Mouse (Mus musculus) brain, embryonic 18.5 days (tissue): ENCODE results near the gene Dhh.

Experiments used
- DNase-seq: peaks from one replicate; pipeline ENCODE4 v3.0.0-alpha.2; 2012; ENCODE audit warnings: low read depth, low spot score

The Dhh gene

DNA sequence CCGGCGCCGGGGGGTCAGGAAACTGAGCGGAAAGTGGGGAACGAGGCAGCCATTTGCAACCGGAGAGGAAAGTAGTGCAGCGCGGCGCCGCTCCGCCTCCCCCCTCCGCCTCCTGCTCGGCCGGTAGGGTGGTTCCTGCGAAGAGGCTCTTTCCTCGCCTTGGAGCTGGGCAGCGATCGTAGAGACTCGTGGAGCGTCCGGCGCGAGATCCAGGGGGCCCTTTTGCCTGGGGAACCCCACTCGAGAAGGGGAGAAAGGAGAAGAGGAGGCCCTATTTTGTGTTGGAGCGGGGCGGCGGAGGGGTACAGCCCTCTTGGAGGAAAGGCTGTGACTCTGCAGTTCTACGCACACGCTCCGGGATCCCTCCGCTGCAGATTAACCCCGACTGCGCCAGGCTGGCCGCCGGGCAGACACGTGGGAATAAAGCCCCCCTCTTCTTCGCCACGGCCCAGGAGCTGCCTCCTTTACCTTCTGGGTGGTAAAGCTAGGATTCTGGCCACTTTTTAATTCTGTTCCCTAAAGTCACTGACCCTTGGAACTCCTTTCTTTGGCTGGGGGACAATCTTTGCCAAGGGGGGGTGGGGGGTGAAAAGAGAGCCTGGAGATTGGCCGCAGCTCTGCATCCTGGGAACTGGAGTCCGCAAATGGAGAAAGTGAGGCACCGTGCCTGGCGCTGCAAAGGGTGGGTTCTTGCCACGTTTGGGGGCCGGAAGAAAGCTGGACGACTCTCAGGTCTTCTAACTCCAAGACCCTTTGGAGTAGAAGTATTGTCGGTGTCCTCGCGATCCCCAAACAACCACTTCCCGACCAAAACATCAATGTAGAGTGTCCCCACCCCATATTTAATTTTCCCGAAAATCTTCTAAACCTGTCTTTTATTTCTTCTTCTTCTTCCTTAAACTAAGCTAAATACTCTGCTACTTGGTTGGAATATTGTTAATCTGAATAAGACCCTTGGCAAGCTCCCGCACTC, 26.1 kb downstream of the Dhh start:
- peak; percentile 95 for DNase-seq

DNA sequence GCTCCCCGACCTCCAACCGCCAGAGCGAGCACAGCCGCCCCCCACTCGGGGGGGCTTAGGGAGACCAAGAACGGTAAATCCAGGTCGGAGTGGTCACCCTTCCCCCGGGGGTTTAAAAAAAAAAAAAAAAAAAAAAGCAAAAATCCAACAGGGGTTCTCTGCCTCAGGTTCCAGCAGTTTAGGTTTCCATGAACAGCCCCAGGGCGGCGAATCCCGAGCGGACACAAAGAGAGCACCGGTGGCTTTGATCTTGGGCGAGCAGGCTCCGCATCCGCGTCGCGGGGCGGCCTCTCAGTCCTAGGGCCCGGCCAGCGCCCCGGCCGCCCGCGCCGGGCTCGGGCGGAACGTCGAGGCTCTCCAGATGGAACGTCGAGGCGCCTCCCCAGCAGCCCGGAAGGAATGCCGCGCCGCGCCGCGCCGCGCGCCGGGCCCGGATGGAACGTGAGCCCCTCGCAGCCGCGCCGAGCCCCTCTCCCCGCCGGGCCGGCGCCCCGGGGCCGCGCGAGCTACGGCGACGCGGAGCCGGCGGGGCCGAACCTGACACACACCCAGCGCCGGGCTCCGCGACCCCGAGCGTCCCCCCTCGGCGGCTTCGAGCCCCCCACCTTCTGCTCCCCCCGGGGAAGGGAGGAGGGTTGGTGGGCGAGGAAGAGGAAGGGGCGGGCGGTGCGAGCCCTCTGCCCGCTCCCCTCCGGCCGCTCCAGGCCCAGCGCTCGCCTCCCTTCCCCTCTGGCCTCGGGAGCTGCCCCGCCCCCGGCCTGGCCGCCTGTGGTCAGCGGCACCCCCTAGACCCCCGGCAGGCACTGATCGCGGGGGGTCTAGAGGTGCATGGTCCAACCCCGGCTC, 27.0 kb downstream of the Dhh start, which contains the start of gene Kmt2d:
Kmt2d (minus strand) TSS at position 135 of the 846 bp plus-strand sequence.
- no peak for DNase-seq

DNA sequence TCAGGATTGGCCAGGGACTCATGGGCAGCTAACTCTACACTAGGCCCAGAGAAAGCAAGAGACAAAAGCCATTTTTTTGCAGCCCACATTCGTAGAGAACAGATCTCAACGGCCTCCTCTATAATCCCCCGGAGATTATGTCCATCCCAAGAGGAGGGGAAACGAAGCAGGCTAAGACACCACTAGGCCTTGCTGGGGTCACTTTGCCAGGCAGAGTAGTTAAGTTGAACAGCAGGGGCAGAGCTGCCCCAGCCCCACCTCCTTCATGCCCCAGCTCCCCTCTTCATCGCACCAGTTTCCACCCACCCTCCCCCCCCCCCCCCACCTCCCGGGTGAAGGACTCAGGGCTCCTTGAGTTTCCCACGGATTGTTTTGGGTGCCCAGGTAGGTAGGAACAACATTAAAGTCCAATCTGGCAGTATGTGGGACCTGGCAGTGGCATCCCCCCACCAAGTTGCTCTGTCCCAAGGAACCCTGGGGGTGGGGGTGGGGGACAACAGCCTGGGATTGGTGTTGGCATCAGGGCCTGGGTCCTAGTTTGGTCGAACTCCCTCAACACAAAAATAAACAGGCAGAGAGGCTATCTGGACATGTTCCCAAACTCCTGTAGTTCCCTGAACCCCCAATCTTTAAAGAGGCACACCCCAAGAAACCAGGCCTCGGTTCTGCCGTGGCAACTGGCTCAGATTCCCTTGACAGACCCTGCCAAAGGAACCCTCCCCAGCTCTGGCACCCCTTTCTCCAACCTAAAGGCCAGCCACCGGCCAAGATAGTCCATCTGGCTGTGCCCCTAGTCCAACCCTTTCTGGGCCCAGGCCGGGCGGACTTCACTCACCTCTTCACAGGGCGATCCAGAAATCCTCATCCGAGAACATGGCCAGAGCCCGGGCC, 27.9 kb downstream of the Dhh start:
- DNase-seq, result no peak

DNA sequence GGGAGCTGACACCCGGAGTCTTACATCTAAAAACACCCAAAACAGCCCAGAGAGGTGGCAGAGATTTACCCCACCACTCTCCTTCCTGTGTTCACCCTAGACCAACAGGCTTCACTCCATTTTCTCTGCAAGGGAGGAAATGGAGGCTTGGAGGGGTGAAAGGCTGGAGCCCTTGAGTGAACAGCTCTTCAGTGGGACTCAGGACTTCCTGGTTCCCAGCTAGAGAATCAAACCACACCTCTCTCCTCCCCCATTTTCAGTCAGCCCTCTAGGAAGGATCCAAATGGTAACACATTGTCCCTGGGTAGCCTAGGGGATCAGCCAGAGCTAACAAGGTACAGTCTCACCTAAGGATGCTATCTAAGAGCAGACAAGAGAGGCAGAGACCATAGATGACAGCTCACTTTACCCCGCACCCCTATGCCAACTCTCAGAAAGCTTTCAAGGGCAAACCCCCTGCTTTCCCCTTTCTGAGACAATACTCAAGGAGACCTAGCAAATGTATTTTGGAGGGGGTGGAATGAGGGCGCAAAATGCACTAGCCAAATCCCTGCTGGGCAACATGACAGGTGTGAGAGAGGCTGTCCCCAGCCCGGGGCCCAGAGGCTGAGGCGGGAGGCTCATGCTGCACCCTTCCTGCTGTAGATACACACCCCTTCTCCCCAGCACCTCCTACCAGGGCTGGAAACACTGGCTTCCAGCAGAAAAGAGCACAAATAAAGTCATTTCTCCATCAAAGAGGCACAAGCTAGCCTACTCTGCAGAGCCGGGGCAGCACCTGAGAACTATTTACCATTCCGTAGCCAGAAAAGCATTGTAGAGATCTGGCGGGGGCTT, 28.8 kb downstream of the Dhh start:
- no peak for DNase-seq

DNA sequence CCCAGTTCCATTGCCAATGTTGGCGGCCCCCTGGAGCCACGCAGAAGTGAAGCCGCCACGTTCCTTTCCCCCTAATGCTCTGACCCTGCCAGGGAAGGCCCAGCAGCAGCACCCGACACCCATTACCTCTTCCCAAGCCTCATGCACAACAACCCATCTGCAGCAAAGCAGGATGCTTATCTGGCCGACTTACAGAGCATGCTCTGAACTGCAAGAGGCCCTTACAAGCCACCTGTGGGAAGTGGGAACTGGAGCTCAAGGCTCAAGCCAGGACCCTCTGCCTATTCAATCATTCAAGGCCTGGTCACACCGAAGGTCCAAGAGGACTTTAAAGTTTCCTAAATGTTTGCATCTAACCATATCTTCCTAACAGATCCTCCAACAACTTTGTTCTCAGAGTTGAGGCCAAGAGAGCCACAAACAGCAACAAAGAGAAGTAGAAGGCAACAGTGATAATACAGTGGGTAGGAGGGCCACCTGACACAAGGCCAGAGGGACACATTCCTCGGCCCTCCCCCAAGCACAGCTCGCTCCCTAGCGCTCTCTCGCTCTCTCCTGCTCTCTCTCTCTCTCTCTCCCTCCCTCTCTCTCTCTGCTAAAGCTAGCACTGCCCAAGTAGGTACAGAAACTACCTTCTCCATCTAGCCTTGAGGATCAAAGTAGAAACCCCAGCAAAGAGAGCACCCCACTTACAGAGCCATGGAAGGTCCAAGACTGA, 29.8 kb downstream of the Dhh start:
- DNase-seq, result no peak

DNA sequence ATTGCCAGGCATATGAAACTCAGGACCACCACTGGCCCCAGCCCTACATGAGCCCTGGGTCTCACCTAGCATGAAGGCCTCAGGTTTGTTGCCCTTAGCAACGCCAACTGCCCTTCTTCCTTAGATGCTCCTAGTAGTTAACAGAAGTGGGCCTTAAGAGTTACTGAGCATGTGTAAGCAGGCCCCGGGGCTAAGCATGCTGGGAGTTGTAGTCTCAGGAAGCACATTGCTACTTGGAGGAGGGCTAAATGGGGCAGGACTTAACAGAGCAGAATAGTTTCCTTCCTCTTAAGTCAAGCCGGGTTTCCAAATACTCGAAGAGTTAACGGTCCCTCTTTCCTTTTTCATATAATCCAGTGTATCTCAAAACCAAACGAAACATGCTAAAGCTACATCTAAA, 31.0 kb downstream of the Dhh start:
- DNase-seq, result no peak

DNA sequence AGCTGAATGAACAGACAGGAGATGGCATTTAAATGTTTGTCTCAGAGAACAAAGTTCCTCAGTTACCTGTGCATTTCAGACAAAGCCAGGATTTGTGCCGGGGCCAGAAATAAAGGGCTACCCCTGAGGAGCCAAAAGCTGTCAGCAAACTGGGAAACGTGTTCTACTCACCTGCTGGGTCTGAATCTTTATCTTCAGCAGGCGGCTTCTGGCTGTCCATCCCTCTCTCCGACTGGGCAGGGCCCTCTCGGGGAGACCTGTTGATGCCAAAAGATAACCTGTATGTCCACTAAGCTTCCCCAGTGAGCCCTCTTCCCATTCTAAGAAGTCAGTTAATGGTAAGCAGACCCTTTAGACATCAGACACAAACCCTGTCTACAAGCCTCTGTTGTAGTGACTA, 31.8 kb downstream of the Dhh start:
- DNase-seq, result no peak

DNA sequence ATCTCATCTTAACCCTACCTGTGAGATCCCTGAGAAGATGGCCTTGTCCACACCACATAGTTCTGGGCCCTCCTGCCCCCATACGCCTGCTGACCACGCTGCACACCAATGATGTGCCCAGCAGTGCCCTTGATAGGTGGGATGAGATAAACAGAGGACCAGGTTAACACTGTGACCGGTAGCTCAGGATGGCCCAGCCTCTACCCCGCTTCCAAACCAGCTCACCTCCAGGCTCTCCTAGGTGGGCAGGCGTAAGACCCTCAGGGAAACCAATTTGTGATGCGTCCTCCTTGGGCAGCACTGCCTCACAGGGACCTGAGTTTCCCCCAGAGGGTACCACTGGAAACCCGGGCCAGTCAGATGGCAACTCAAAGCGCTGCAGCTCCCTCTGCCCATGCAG, 32.6 kb downstream of the Dhh start:
- DNase-seq, result no peak

DNA sequence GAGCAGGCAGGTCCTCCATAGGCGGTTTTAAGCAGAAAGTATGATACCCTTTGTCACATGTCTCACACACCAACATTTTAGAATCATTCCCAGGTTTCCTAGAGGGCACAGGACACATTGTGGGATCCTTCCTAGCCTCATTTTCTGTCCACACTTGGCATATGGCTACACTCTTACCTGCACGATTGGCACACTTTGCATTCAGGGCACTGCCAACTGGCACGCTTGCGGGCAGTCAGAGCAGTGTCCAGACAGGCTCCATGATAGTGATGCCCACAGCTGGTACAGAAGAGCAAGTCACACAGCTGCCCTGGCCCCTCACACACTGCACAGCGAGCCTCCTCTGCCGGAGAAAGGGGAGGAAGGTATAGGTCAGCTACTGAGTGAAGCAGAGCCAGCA, 33.4 kb downstream of the Dhh start:
- no peak for DNase-seq

DNA sequence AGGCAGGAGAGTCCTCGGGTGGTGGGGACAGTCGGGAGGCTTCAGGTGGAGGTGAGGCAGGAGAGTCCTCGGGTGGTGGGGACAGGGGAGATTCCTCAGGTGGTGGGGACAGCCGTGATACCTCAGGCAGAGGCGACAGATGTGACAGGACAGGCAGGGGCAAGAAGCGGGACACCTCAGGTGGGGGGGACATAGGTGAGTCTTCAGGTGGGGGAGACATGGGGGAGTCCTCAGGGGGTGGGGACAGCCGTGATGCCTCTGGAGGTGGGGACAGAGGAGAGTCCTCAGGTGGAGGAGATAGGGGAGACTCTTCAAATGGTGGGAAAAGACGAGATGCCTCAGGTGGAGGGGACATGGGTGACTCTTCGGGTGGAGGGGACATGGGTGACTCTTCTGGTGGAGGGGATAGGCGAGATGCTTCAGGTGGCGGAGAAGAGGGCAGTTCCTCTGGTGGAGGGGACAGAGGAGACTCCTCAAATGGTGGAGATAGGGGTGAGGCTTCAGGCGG, 34.8 kb downstream of the Dhh start:
- no peak for DNase-seq

DNA sequence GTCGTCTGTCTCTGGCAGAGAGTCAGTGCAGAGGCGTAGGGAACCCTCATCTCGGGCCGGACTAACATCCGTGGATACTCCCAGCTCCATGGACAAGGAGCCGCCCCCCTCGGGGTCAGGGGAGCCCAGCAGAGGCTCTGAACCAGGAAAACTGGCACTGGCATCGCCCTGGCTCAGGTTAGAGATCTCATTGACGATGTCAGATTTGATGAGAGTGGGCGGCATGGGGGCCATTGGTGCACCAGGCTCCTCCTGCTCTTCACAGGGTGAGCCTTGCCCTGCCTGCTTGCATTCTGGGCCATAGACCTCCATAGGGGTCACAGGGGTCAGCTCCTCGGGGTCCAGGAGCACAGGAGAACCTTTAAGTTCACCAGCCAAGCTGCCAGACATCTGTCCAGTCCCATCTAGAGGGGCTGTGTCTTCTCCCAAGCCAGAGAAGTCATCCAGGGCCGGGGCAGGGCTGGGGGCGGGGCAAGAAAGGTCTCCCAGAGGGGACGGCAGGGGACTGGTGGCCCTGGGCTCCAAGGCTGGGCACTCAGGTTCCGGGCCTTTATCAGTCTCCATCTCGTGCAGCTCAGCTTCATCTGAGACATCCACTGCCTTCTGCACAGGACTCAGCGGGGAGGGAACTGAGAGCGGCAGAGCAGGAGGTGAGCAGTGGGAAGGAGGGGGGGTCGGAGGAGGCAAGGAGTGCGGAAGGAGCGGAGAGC, 36.5 kb downstream of the Dhh start:
- no peak for DNase-seq

DNA sequence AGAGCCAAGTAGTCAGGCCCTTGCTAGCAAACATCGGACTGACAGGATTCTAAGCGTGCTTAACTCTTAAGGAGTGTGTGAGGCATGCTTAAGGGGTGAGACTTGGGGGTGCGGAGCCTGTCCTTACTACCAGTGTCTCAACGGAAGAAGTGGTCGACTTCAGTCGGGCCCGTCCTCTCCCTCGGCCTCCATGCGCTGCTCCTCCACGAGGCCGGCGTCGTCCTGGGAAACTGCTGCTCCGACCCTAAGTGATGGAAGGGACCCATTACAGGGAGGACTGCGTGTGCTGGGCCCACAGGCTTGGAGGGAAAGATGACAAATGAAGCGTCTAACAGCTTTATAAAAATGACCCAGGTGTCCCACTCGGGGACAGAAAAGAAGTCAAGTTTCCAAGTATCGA, 37.4 kb downstream of the Dhh start:
- no peak for DNase-seq

DNA sequence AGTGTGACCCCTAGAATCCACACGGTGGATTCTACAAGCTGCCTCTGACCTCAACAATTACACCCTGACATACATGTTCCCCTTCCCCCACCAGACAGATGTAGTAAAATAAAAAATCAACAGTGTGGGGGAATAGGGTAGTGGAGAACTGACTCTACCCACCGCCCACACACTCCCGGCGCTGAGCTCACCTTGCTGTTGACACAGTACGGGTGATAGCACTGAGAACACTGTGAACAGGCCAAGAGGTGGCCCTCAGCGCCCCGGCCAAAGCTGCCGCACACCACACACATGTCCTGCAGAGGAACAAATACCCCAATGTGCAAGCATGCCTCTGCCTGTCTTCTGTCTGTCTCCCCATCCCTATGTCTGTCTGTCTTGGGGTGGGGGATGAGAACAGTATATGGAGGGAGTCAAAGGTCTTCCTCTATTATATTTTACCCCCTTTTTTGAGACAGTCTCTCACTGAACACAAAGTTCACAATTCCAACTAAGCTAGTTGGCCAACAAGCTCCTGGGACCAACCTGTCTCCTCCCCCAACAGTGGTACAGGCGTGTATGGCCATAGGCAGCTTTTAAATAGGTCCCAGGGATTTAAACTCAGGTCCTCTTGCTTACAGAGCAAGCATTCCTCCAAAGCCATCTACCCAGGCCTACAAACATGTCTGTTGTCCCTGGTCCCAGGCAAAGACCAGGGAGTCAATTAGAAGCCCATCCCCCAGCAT, 38.9 kb downstream of the Dhh start:
- DNase-seq, result no peak

DNA sequence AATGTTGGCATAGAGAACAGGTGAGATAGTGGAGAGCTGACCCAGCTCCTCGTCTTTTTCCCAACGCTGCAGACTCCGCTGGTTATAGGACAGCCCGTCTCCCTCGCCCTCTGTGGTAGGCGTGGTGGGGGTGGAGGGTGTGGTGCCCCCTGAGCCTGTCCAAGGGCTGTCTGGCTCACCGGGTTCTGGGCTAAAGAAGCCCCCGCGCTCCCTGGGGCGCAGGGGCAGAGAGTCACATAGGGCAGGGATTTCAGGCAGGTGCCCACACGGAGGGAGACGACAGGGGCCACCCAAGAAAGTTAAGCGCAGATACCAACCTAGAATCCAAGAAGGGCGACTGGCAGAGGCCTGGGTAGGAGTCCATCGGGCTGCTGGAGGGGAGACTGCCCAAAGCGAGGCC, 44.1 kb downstream of the Dhh start:
- DNase-seq, result no peak

DNA sequence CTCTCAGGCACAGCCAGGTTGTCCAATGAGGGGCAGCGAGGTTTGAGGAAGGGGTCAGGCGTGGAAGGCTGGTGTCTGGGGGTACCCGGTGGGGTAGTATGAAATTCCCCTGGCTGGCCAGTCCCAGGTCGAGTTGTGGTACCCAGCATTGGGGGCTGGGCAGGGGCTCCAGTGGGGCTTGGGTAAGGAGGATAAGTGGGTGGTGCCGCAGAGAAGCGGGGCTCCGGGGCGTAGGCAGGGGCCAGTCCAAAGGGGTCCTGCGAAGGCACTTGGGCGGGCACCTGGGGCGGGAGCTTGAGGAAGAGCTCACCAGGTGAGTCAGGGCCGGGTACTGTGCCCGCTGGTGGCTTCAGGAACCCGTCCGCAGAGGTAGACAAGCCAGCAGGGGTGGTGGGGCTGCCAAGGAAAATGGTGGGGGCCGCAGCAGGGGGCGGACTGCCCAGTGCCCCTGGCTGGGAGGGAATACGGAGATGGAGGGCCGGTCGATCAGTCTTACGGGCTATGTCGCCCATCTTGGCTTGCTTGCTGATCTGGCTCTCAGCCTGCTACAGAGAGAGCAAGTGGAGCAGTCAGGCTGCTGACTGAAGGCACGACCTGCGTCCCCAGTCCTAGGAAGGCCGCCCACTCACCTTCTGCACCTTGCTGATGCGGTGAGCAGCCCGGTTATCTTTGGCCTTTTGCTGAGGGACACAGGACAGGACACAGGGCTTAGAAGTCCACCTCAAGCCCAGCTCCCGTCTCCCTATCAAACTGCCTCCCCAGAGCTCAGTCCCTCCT, 45.0 kb downstream of the Dhh start:
- DNase-seq, result no peak

DNA sequence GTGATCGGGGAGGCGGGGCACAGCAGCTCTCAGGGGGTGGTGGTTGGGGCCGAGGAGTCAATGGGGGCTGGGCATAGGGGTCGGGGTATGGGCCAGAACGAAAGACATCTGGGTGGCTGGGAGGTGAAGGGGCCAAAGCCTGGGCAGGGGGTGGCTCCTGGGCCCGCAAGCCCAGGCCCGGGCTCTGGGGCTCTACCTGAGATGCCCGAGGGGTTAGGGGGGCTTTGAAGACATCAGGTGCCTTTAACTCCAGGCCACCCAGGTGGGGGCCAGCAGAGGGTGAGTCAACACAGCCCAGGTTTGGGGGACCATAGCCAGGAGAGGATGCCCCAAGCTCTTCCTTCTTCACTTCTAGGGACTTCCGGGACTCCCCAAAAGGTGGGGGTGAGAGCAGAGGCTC, 45.6 kb downstream of the Dhh start:
- no peak for DNase-seq

DNA sequence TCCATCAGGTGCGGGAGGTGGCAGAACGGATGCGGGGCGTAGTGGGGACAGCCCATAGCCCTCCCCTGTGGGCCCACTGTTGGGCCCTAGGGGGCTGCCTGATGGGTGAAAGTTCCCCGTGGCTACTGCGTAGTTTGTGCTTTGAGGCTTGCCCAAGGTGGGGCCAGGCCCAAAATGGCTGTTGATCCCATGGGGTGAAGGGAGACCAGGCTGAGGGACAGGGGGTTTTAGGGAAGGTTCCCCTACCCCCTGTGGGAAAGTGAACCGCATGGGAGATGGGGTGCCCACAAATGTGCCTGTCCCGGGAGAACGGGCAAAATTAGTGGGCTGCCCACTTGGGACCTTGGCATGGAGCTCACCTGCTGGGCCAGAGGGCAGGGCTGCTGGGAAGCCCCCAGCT, 46.3 kb downstream of the Dhh start:
- DNase-seq, result no peak
